Mouse (Mus musculus) gastrocnemius, postnatal 4 days (tissue): Measurements from ENCODE around the gene Olfr830. TPM values are rescaled to one million over a fixed set of nuclear protein-coding genes. Genes with fewer than 3 reads are reported as not detected.
"Not testable (repeated sequence)": the region's sequence is repeated elsewhere in the genome, so short reads cannot be mapped to it uniquely, and the experiment has no call there.

Experiments
- DNase-seq, 2 experiments: peaks; one replicate each; pipeline ENCODE4 v3.0.0; 2021 to 2022; ENCODE audit warnings: low spot score in 2 of 2, mixed read lengths in 2 of 2
- long read RNA-seq, 2 experiments: library from polyadenylated mRNA; stranded (forward); transcript quantifications; one replicate each; pipeline ENCODE4 v2.0.0; 2021
- total RNA-seq, 2 experiments: library from RNA; stranded (reverse); gene quantifications; 2 replicates each; pipeline ENCODE4 v1.2.3; 2021

Olfr830 gene
- total RNA-seq: not detected
- long read RNA-seq, experiment 1: 0 reads
- long read RNA-seq, experiment 2: 0 reads

GRCm38 (mm10) chr9:18874393-18874792, at the start of gene Olfr830:
Olfr830 (plus strand) TSS chr9:18874693.
- DNase-seq: no peak

GRCm38 (mm10) chr9:18854633-18855032, 19.9 kb upstream of the Olfr830 start, which contains the start of gene Olfr829:
Olfr829 (plus strand) TSS chr9:18854933.
- DNase-seq: no peak

DNA sequence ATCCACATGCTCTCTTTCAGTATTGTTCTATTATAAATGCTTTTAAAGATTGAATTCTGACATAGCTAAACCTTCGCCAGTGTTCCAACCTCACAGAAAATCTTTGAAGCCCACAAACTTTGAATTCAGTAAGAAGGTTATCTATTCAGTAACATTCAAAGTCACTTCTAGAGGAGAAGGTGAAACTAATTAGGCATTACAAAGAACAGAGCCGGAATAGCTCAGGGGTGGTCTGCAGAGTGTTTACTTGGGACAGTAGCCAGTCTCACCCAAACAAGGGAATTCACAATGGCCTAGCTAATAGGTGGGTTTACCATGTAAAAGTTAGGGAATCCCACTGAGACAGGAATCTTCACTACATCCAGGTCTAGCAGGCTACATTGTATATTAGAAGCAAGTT, 33.2 kb downstream of the Olfr830 start:
- not testable (repeated sequence) for DNase-seq

DNA sequence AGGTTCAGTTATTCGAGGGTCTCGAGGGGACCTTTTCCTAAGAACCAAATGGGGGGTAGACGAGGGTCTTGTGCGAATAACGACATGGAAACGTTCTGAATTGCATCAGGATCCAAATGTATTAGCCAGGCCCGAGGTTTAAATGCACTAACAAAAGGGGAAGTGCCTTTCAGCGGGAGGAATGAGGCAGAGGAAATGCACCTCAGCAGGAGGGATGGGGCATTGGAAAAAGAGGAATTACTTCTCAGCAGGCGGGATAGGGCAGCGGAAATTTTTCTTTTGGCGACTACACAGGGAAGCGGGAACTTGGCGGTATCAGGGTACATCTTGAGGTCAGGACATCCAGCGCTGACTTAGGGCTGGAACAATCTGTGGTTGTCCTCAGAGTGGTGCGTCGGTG, 53.4 kb downstream of the Olfr830 start:
- DNase-seq: not testable (repeated sequence)

Other genes with a start within 250 kb of the Olfr830 start
- gene Muc16, start 200.2 kb upstream of the Olfr830 start, total RNA-seq: under 1 TPM; 0.02 to 0.16 TPM
- not detected for gene Olfr24, start 110.7 kb upstream of the Olfr830 start, total RNA-seq
- not detected for gene Olfr828, start 55.2 kb upstream of the Olfr830 start, total RNA-seq
- not detected for gene Olfr829, start 19.8 kb upstream of the Olfr830 start, total RNA-seq
- gene Olfr832, start 62.4 kb downstream of the Olfr830 start, total RNA-seq: not detected
- gene Olfr834, start 113.3 kb downstream of the Olfr830 start, total RNA-seq: not detected
- not detected for gene Olfr835, start 158.0 kb downstream of the Olfr830 start, total RNA-seq
- gene Olfr836, start 245.7 kb downstream of the Olfr830 start, total RNA-seq: not detected